Mouse (Mus musculus): ENCODE measurements around the gene Nfix. TPM values are rescaled to one million over a fixed set of nuclear protein-coding genes. Genes with fewer than 3 reads are reported as not detected.

Nfix gene
- polyA plus RNA-seq, 1 experiment from 2014 or later: 36.6 TPM

DNA sequence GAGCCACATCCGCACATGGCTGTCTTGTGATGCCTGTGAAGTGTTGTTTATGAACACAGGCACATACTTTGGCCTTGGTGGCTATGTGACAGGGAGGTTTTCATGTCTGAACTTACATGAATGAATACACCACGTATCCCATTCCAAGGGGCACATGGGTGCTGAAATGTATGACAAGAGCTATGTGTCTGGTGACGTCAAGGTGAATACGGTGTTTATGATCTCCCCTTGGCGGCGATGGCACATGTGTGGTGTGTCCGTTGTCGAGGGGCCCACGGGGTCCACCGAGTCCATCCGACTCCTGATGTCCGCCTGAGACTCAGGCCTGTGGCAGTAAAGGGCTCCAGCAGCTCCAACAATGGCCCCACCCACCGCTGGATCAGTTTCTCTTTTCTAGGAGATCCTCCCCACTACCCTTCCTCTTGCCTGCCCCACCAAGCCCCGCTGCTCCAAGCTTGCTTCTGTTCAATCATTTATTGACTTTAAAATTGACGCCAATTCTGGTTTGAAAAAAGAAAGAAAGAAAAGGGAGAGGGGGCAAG lies 2.8 kb downstream of the Nfix start:
- H3K9ac ChIP-seq (ENCODE audit: low read length): no peak overlapping the region
- no peak overlapping the region for H3K4me2 ChIP-seq (replicated peaks; ENCODE audit: low read depth)
- ATAC-seq (ENCODE audit: low FRiP score, low TSS enrichment): no peak
- H3K36me3 ChIP-seq (ENCODE audit: control insufficient read depth, insufficient read depth, low read length): no peaks in the 10 kb centered on the region; the same call in 1 of the 2 replicates
- no peak overlapping the region for H3K4me3 ChIP-seq (ENCODE audit: low read depth, low read length)
- no peaks in the 10 kb centered on the region for H3K27me3 ChIP-seq (ENCODE audit: control insufficient read depth, insufficient read depth, low read length)
- no peak overlapping the region for H3K27ac ChIP-seq (replicated peaks)
- no peak for DNase-seq (ENCODE audit: low spot score)
- TF ChIP-seq CTCF (IDR thresholded peaks at IDR 0.05; ENCODE audit: low read depth) (no peak), EP300 (optimal IDR thresholded peaks at IDR 0.05) (no peak)
- 78% methylated on average over 15 of the region's 15 CpGs for WGBS
- no peaks in the 10 kb centered on the region for H3K9me3 ChIP-seq (ENCODE audit: control insufficient read depth, low read length)
- peaks cover 15% of the 10 kb centered on the region for H3K4me1 ChIP-seq (replicated peaks; ENCODE audit: control insufficient read depth, insufficient read depth)

DNA sequence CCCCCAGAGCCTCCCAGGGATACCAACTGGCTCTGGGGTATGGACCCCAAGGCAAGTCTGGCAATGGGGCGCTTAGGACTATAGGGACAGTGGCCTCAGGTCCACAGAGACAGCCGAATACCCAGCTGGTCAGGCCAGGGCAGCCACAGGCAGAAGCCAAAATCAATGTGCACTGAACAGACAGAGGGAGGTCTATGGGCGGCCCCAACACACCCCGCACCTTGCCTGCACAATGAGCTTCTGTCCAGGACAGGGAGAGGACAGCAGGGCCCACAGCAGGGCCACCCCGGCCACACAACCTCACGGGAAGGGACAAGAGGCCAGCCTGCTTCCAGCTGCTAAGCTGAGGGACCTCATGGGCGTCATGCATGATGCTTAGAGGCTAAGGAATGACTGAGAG lies 5.7 kb downstream of the Nfix start:
- Histone ChIP-seq H3K9ac (ENCODE audit: low read length) (peak overlapping the region; percentile 45; the same call in 1 of the 2 replicates), H3K27me3 (ENCODE audit: control insufficient read depth, insufficient read depth, low read length) (no peaks in the 10 kb centered on the region), H3K4me2 (replicated peaks; ENCODE audit: low read depth) (peak overlapping the region; percentile 14; the same call in 1 of the 2 replicates), H3K36me3 (ENCODE audit: control insufficient read depth, insufficient read depth, low read length) (no peaks in the 10 kb centered on the region; the same call in 1 of the 2 replicates), H3K9me3 (ENCODE audit: control insufficient read depth, low read length) (no peaks in the 10 kb centered on the region), H3K4me3 (ENCODE audit: low read depth, low read length) (no peak overlapping the region), H3K4me1 (replicated peaks; ENCODE audit: control insufficient read depth, insufficient read depth) (peaks cover 22% of the 10 kb centered on the region), H3K27ac (replicated peaks) (peak overlapping the region; percentile 74)
- ATAC-seq (ENCODE audit: low FRiP score, low TSS enrichment) (no peak), DNase-seq (ENCODE audit: low spot score) (no peak)
- TF ChIP-seq CTCF (IDR thresholded peaks at IDR 0.05; ENCODE audit: low read depth) (no peak), EP300 (optimal IDR thresholded peaks at IDR 0.05) (no peak)
- 35% methylated on average over 7 of the region's 7 CpGs for WGBS

DNA sequence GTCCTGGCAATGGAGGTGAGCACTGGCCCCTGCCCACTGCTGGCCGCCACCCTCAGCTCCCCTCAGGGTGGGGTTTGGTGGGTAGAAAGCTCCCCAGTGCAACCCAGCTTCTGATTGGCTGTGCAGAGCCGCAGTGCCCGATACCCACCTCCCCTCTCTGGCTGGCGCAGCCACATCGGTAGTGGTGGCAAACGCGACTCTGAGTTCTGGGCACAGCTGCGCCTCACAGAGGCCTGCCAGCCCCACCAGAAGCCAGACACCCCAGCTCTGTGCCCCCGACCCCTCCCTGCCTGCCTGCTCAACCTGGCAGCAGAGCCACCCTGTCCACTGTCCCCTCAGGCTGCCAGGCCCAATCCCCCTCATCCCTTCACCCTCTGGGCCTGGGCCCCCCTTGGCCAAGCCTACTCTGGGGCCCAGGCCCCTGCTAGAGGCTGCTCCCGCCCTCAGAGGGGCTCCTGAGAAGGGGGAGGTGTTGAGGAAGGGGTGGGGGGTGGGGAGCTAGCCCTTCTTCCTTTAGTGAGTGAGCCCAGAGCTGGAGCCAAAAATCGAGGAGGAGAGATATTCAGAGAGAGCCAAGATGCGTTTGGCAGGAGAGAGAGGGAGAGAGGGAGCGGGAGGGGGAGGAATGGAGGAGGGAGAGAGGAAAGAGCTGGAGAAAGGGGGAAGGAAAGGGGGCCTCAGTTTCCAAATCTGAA lies 6.2 kb downstream of the Nfix start:
- Histone ChIP-seq H3K4me2 (replicated peaks; ENCODE audit: low read depth) (peak overlapping the region; percentile 39), H3K9me3 (ENCODE audit: control insufficient read depth, low read length) (no peaks in the 10 kb centered on the region), H3K4me1 (replicated peaks; ENCODE audit: control insufficient read depth, insufficient read depth) (peaks cover 24% of the 10 kb centered on the region), H3K27ac (replicated peaks) (peak overlapping the region; percentile 74), H3K36me3 (ENCODE audit: control insufficient read depth, insufficient read depth, low read length) (no peaks in the 10 kb centered on the region; the same call in 1 of the 2 replicates), H3K4me3 (ENCODE audit: low read depth, low read length) (no peak overlapping the region), H3K9ac (ENCODE audit: low read length) (peak overlapping the region; percentile 45), H3K27me3 (ENCODE audit: control insufficient read depth, insufficient read depth, low read length) (no peaks in the 10 kb centered on the region)
- WGBS: 52% methylated on average over 13 of the region's 13 CpGs
- TF ChIP-seq EP300 (optimal IDR thresholded peaks at IDR 0.05) (no peak), CTCF (IDR thresholded peaks at IDR 0.05; ENCODE audit: low read depth) (no peak)
- DNase-seq (ENCODE audit: low spot score) (no peak), ATAC-seq (ENCODE audit: low FRiP score, low TSS enrichment) (peak; percentile 7; the same call in 1 of the 2 replicates)

DNA sequence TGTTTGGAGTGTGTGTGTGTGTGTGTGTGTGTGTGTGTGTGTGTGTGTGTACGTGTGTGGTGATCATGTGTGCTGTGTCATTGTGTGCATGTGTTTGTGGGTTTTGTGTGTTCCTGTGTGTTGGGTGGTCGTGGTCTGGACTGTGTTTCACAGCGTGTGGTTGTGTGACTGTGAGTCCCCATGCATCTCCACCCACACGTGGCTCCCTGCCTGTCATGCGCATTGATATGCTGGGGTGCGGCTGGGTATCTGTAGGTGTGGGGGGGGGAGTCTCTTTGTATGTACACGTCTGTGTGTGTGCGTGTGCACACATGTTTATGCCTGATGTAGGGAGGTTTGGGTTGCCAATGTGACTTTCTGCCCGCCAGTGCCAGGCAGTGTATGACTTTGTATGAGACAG lies 7.0 kb downstream of the Nfix start:
- Histone ChIP-seq H3K9ac (ENCODE audit: low read length) (no peak overlapping the region), H3K27ac (replicated peaks) (no peak overlapping the region; the same call in 1 of the 2 replicates), H3K9me3 (ENCODE audit: control insufficient read depth, low read length) (no peaks in the 10 kb centered on the region), H3K4me3 (ENCODE audit: low read depth, low read length) (no peak overlapping the region), H3K4me2 (replicated peaks; ENCODE audit: low read depth) (no peak overlapping the region), H3K4me1 (replicated peaks; ENCODE audit: control insufficient read depth, insufficient read depth) (peaks cover 29% of the 10 kb centered on the region), H3K27me3 (ENCODE audit: control insufficient read depth, insufficient read depth, low read length) (no peaks in the 10 kb centered on the region), H3K36me3 (ENCODE audit: control insufficient read depth, insufficient read depth, low read length) (no peaks in the 10 kb centered on the region; the same call in 1 of the 2 replicates)
- WGBS: 76% methylated on average over 9 of the region's 9 CpGs
- DNase-seq (ENCODE audit: low spot score) (no peak), ATAC-seq (ENCODE audit: low FRiP score, low TSS enrichment) (no peak)
- no peak for TF ChIP-seq CTCF (IDR thresholded peaks at IDR 0.05; ENCODE audit: low read depth)
- no peak for TF ChIP-seq EP300 (optimal IDR thresholded peaks at IDR 0.05)

DNA sequence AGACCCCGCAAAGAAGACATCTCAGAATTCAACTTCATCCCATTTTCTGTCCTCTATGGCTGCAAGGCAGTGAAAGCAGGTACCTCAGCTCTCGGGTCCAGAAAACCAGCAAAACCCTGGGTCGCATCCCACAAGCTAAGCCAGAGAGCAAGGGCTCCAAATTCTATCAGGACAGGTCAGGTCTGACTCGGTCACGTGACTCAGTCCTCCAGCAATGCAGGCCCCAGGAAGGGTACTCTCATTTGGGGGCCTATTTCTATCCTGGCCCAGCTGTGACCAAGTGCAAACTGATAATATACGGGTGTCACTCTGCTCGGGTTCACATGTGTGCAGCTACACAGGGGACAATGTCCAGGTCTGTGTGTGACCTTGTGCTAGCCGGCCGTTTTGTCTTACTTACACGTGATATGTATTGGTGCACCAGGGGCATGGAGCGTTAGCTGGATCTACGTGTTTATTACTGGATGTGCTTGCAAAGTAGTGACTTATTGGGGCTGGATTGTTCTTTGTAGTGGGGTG lies 7.7 kb downstream of the Nfix start:
- no peak for ATAC-seq (ENCODE audit: low FRiP score, low TSS enrichment)
- H3K4me1 ChIP-seq (replicated peaks; ENCODE audit: control insufficient read depth, insufficient read depth): peaks cover 27% of the 10 kb centered on the region
- no peak overlapping the region for H3K4me2 ChIP-seq (replicated peaks; ENCODE audit: low read depth)
- no peak for TF ChIP-seq EP300 (optimal IDR thresholded peaks at IDR 0.05)
- TF ChIP-seq CTCF (IDR thresholded peaks at IDR 0.05; ENCODE audit: low read depth): no peak
- no peak for DNase-seq (ENCODE audit: low spot score)
- no peak overlapping the region for H3K27ac ChIP-seq (replicated peaks)
- H3K27me3 ChIP-seq (ENCODE audit: control insufficient read depth, insufficient read depth, low read length): no peaks in the 10 kb centered on the region
- H3K36me3 ChIP-seq (ENCODE audit: control insufficient read depth, insufficient read depth, low read length): no peaks in the 10 kb centered on the region
- H3K4me3 ChIP-seq (ENCODE audit: low read depth, low read length): no peak overlapping the region
- no peaks in the 10 kb centered on the region for H3K9me3 ChIP-seq (ENCODE audit: control insufficient read depth, low read length)
- no peak overlapping the region for H3K9ac ChIP-seq (ENCODE audit: low read length)
- WGBS: 76% methylated on average over 12 of the region's 12 CpGs

DNA sequence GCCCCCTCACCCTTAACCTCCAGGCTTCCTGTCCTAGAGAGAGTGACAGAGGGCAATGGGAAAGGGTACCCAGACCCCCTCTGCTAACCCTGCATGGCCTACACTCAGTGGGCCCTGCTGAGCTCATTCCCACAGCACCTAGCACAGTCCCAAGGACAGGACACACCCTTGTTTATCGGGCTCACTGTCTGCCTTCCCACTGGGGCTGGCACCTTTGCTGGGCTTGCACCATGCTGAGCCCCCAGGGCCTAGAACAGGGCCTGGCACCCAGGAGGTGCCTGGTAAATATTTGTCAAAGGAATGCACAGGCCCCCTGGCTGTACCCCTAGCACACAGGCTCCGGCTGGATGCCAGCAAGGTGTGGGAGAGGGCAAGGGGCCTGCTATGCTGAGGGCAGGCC lies 9.6 kb downstream of the Nfix start:
- DNase-seq (ENCODE audit: low spot score) (peak; percentile 60), ATAC-seq (ENCODE audit: low FRiP score, low TSS enrichment) (peak; percentile 61; the same call in 1 of the 2 replicates)
- no peak overlapping the region for H3K27ac ChIP-seq (replicated peaks)
- H3K9ac ChIP-seq (ENCODE audit: low read length): no peak overlapping the region
- peaks cover 39% of the 10 kb centered on the region for H3K4me1 ChIP-seq (replicated peaks; ENCODE audit: control insufficient read depth, insufficient read depth)
- no peaks in the 10 kb centered on the region for H3K27me3 ChIP-seq (ENCODE audit: control insufficient read depth, insufficient read depth, low read length)
- 29% methylated on average over 2 of the region's 2 CpGs for WGBS
- peak overlapping the region; percentile 5; the same call in 1 of the 2 replicates for H3K4me2 ChIP-seq (replicated peaks; ENCODE audit: low read depth)
- H3K9me3 ChIP-seq (ENCODE audit: control insufficient read depth, low read length): no peaks in the 10 kb centered on the region
- H3K4me3 ChIP-seq (ENCODE audit: low read depth, low read length): no peak overlapping the region
- TF ChIP-seq EP300 (optimal IDR thresholded peaks at IDR 0.05) (no peak), CTCF (IDR thresholded peaks at IDR 0.05; ENCODE audit: low read depth) (peak; percentile 20; the same call in 1 of the 2 replicates)
- H3K36me3 ChIP-seq (ENCODE audit: control insufficient read depth, insufficient read depth, low read length): 0 out of 2 replicates have a peak, but pooled peaks cover 2% of the 10 kb centered on the region

Measured in stomach, postnatal 0 days (tissue).